8 mouse cellular contexts compared by ENCODE assay signal in genomic region chr5:117505204-117505603, GRCm38 (mm10).
A peak's percentile ranks its signal among the peaks of the same experiment; 100 is the strongest.
DNase-seq lines count a peak whose midpoint lies in the region; ATAC-seq and TF ChIP-seq lines count a peak whose summit lies in the region.

No protein-coding gene starts in this region.

- no peaks in the 10 kb centered on the region for H3K4me1 ChIP-seq in heart, postnatal 0 days (ENCODE audit: control insufficient read depth, insufficient read depth)
- H3K4me1 ChIP-seq in heart, embryonic 10.5 days = peaks cover 4% of the 10 kb centered on the region; the same call in 1 of the 2 replicates
- no peaks in the 10 kb centered on the region for H3K4me1 ChIP-seq in embryonic fibroblast, embryonic 13.5 days (ENCODE audit: control insufficient read depth, insufficient read depth, low read length)
- H3K4me1 ChIP-seq in intestine, embryonic 15.5 days (replicated peaks) = peaks cover 3% of the 10 kb centered on the region

- 0 out of 2 replicates have a peak, but pooled peaks cover 4% of the 10 kb centered on the region for H3K27me3 ChIP-seq in heart, postnatal 0 days (ENCODE audit: control insufficient read depth, insufficient read depth, low read length)
- no peaks in the 10 kb centered on the region; the same call in 1 of the 2 replicates for H3K27me3 ChIP-seq in heart, embryonic 10.5 days (ENCODE audit: insufficient read depth, poor library complexity, severe bottlenecking)
- no peaks in the 10 kb centered on the region for H3K27me3 ChIP-seq in intestine, embryonic 15.5 days (replicated peaks)

- no peak for TF ChIP-seq POLR2A in embryonic fibroblast, embryonic 13.5 days (IDR thresholded peaks at IDR 0.05; ENCODE audit: low read depth, low read length)

- peak; percentile 52 for DNase-seq in heart, postnatal 0 days (ENCODE audit: low spot score)
- DNase-seq in heart, embryonic 10.5 days (ENCODE audit: low spot score) = no peak
- DNase-seq in adrenal gland, postnatal 4 days (ENCODE audit: low spot score in 2 of 2) = peak; percentile 42 to 46
- DNase-seq in left cerebral cortex, postnatal 14 days (ENCODE audit: low spot score in 2 of 2) = peak; percentile 72 to 85
- DNase-seq in monocyte, adult 2 months (ENCODE audit: low read depth in 1 of 2, low spot score in 2 of 2) = peak; percentile 48 to 64
- peak; percentile 27 to 37 for DNase-seq in spleen, postnatal 36 days (ENCODE audit: low spot score in 2 of 2)

- intact Hi-C loops in left cerebral cortex, postnatal 14 days (cut with DNase I) = no loop called here

- H3K36me3 ChIP-seq in heart, postnatal 0 days (replicated peaks; ENCODE audit: control insufficient read depth, insufficient read depth, low read length) = no peaks in the 10 kb centered on the region
- H3K36me3 ChIP-seq in heart, embryonic 10.5 days = no peaks in the 10 kb centered on the region
- H3K36me3 ChIP-seq in intestine, embryonic 15.5 days = no peaks in the 10 kb centered on the region

- no peak for ATAC-seq in heart, postnatal 0 days (ENCODE audit: insufficient read depth, low read depth)
- ATAC-seq in intestine, embryonic 15.5 days = peak; percentile 46

- no peak overlapping the region for H3K27ac ChIP-seq in heart, postnatal 0 days (ENCODE audit: low read depth)
- no peak overlapping the region for H3K27ac ChIP-seq in heart, embryonic 10.5 days
- no peak overlapping the region for H3K27ac ChIP-seq in embryonic fibroblast, embryonic 13.5 days (ENCODE audit: insufficient read depth, low read length)
- H3K27ac ChIP-seq in intestine, embryonic 15.5 days = no peak overlapping the region

- no peak overlapping the region for H3K4me3 ChIP-seq in heart, postnatal 0 days (ENCODE audit: low read depth, low read length)
- H3K4me3 ChIP-seq in heart, embryonic 10.5 days = no peak overlapping the region
- no peak overlapping the region for H3K4me3 ChIP-seq in embryonic fibroblast, embryonic 13.5 days (ENCODE audit: insufficient read depth, low read length)
- H3K4me3 ChIP-seq in intestine, embryonic 15.5 days (replicated peaks) = no peak overlapping the region

- TF ChIP-seq CTCF in heart, postnatal 0 days (IDR thresholded peaks at IDR 0.05; ENCODE audit: low read depth) = peak; percentile 97
- TF ChIP-seq CTCF in embryonic fibroblast, embryonic 13.5 days (IDR thresholded peaks at IDR 0.05; ENCODE audit: borderline replicate concordance, insufficient read depth, low read length) = peak; percentile 91

- H3K4me2 ChIP-seq in heart, postnatal 0 days (ENCODE audit: low read depth, low read length) = no peak overlapping the region
- peak overlapping the region; percentile 20; the same call in 1 of the 2 replicates for H3K4me2 ChIP-seq in intestine, embryonic 15.5 days (replicated peaks)

- no peaks in the 10 kb centered on the region for H3K9me3 ChIP-seq in heart, postnatal 0 days (replicated peaks; ENCODE audit: control insufficient read depth, low read length)
- H3K9me3 ChIP-seq in heart, embryonic 10.5 days = no peaks in the 10 kb centered on the region
- H3K9me3 ChIP-seq in intestine, embryonic 15.5 days = no peaks in the 10 kb centered on the region

- no peak overlapping the region for H3K9ac ChIP-seq in heart, postnatal 0 days (replicated peaks; ENCODE audit: low read depth, low read length)
- H3K9ac ChIP-seq in intestine, embryonic 15.5 days = no peak overlapping the region

- no peak for TF ChIP-seq EP300 in heart, postnatal 0 days (IDR thresholded peaks at IDR 0.05; ENCODE audit: low read depth)

- WGBS in heart, postnatal 0 days = 65% methylated on average over 10 of the region's 10 CpGs
- 60% methylated on average over 10 of the region's 10 CpGs for WGBS in heart, embryonic 10.5 days
- 71% methylated on average over 10 of the region's 10 CpGs for WGBS in intestine, embryonic 15.5 days
